Mouse (Mus musculus) common myeloid progenitor, adult 5-6 weeks (primary cell): ENCODE measurements around the gene Tmem254c. TPM values are rescaled to one million over a fixed set of nuclear protein-coding genes. Genes with fewer than 3 reads are reported as not detected.
"Not testable (repeated sequence)": the region's sequence is repeated elsewhere in the genome, so short reads cannot be mapped to it uniquely, and the experiment has no call there.

Experiments used
- ATAC-seq: replicated peaks from 2 replicates; pipeline ENCODE4 v1.8.0; 2016; ENCODE audit warnings: low read depth, mild to moderate bottlenecking, moderate TSS enrichment, inconsistent platforms; ENCODE audit not compliant: poor library complexity, severe bottlenecking
- total RNA-seq: library from RNA; stranded (forward); fragments of 200-1000, 187-1606 nt; gene quantifications from 2 replicates; pipeline ENCODE4 v1.2.3, GENCODE M21; 2017

The Tmem254c gene
- 24.6 and 28.3 TPM in 2 replicates for total RNA-seq

GRCm38 (mm10) chr14:26067325-26067633 is at the start of gene Tmem254c:
Gene Tmem254c (minus strand): TSS chr14:26067355.
- ATAC-seq: peak; percentile 91

GRCm38 (mm10) chr14:26097622-26098021 is 30.5 kb upstream of the Tmem254c start:
- ATAC-seq: not testable (repeated sequence)

- not testable (repeated sequence) for ATAC-seq
Measured at GRCm38 (mm10) chr14:26081997-26082396, 14.8 kb upstream of the Tmem254c start, which contains the start of gene Cphx3. Gene Cphx3 (plus strand): TSS chr14:26082297.

DNA sequence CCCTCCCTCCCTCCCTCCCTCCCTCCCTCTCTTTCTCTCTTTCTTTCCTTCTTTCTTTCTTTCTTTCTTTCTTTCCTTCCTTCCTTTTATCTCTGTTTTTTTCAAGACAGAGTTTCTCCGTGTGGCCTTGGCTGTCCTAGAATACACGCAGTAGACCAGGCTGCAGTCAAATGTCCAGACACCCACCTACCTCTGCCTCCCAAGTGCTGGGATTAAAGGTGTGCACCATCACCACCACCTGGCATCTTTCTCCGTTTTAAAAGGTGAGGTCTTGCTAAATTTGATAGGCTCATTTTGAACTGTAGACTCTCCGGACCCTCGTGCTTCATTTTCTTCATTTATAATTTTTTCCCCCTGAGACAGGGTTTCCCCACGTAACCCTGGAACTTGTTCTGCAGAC is 14.1 kb upstream of the Tmem254c start, which contains the start of gene Cphx2:
Gene Cphx2 (plus strand): TSS at position 301 of the 400 bp plus-strand sequence.
- not testable (repeated sequence) for ATAC-seq

- not testable (repeated sequence) for ATAC-seq
Measured at GRCm38 (mm10) chr14:26076620-26077390, 9.7 kb upstream of the Tmem254c start.

DNA sequence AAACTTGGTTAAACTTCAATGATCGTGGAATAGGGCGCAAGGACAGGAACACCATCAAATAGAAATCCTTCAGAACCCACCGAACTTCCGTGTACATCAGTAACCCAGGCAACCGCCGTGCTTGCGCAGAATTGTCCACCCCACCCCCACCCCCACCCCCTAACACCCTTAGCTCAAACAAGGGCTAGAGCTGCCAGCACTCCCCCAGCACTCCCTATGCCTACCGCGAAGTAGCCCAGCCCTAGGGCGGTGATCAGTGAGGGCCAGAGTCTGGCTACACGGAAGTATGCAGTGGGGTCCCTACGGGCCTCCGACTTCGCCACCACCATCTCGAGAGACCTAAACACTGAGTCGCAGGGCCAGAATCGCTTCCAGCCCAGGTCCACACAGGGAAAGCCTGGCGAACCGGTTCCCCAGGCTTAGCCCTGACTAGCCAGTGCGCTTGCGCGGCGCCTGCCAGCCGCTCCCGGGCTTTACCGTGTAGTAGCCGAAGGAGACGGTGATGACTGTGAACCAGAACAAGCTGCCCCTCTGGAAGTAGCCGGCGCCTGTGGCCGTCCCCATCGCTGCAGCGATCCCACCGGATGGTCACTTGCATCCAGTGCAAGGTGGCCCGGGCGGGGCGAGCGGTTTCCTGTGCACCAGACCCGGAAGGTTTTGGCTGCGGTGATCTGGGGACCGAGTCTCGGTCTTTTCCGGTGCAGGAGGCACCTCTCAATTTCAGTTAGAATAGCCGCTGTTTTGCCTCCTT is 406 bp downstream of the Tmem254c start:
- ATAC-seq: peak; percentile 76

- not testable (repeated sequence) for ATAC-seq
Measured at GRCm38 (mm10) chr14:26059362-26059761, 7.8 kb downstream of the Tmem254c start.

GRCm38 (mm10) chr14:26058184-26058583 is 9.0 kb downstream of the Tmem254c start:
- ATAC-seq: not testable (repeated sequence)

GRCm38 (mm10) chr14:26048767-26049166 is 18.4 kb downstream of the Tmem254c start:
- ATAC-seq: not testable (repeated sequence)

DNA sequence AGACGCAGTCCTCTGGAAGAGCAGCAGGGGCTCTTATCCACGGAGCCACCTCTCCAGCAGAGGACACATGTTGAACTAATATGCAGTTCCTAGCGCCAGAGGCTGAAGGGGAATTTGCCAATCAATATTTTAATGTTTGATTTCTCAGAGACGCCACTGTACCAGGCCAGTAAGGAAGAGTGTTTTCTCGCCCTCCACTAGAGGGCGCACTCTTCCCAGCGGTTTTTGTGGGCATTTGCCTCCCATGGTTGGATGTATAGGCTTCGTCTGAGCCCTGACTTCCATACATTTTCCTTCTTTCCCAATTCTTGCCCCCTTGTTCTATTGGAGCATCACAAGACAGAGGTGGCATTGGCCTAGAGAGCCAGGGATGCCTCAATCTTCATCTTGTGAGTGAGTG is 20.1 kb downstream of the Tmem254c start:
- ATAC-seq: peak; percentile 84

GRCm38 (mm10) chr14:26045007-26045406 is 22.1 kb downstream of the Tmem254c start:
- not testable (repeated sequence) for ATAC-seq

GRCm38 (mm10) chr14:26042611-26043010 is 24.5 kb downstream of the Tmem254c start, which contains the start of gene Gm9780:
Gene Gm9780 (minus strand): TSS chr14:26042711.
- not testable (repeated sequence) for ATAC-seq

DNA sequence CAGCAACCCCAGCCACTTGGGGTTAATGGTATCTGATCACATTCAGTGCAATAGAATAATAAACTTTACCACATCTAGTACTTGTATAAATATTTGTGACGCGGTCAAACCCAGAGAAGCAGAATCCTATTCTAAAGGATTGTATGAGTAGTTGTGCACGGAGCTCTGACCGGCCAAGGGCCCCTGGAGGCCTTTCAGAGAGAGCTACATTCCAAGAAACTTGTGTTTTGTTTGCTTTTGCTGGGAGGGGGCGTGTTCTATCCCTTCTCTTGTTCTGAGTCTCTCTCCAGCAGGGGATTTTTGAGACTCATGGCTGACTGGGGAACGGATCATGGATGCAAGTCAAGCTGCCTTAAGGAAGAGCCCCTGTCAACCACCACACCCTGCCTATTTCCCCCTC is 31.7 kb downstream of the Tmem254c start:
- not testable (repeated sequence) for ATAC-seq

GRCm38 (mm10) chr14:26034364-26034763 is 32.8 kb downstream of the Tmem254c start:
- not testable (repeated sequence) for ATAC-seq

DNA sequence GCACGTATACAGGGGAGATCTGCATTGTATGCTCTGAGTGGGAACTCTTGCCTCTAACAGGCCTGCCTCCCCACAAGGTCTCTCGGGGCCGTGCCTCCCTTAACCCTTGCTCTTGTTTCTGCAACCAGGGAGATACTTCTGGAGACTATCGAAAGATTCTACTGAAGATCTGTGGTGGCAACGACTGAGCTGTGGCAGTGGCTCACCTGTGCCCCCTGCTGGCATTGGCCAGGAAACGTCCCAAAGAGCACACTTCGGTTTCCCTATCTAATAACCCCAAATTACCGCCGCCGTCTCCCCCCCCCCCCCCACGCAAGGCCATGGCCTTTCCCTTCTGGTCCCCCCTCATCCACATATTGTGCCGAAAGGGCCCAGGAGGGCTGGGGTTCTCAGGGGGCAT is 41.5 kb downstream of the Tmem254c start:
- ATAC-seq: peak; percentile 73

DNA sequence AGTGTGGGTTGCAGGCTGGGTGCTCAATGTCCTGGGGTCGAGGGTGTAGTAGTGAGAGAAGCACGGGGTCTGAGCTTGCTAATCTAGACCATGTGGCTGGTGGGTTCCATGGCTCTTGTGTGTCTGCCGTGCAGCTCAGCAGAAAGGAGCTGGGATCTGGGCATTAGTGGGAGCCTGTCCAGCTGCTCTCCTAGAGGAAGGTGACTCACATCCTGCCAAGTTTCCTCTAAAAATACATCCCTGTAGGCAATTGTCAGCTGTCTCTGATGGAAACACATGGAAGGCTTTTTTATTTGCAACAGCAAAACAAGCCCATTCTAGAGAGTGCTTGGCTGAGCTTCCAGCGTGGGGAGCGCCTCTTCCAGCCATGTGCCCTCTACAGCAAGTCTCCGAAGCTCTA is 44.3 kb downstream of the Tmem254c start:
- not testable (repeated sequence) for ATAC-seq

DNA sequence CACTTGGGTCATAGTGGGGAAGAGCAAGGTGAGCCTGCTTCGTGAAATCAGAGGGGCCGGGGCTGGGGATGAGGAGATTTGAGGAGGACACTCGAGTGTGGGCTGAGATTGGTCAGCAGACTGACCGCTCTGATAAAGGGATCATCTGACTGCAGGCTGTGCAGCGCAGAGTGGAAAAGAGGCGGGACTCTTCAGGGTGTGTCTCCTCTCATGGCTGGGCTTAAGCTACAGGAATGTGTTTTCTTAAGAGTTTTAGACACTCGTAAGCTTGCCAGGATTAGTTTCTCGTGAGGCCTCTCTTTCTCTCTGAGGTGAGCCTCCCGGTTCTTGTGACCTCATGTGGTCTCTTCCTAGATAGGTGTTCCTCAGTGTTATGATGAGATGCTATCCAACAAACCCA is 45.6 kb downstream of the Tmem254c start:
- not testable (repeated sequence) for ATAC-seq

DNA sequence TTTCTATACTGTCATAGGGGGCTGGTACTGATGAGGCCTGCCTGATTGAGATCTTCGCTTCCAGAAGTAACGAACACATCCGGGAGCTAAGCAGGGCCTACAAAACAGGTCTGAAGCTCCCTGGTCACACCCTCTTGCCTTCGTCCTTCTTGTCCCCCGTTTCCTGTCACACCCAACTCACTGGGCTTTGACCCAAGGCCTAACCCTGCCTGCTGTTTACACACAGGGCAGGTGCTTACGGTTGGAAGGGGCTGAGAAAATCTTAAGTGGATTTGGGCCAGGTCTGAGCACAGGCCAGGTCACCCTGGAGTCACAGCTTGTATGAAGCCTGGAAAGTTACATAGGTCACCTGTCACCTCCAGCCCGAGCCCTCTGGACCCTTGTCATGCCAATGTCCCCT is 50.7 kb downstream of the Tmem254c start:
- ATAC-seq: not testable (repeated sequence)
